In the genomic region with DNA sequence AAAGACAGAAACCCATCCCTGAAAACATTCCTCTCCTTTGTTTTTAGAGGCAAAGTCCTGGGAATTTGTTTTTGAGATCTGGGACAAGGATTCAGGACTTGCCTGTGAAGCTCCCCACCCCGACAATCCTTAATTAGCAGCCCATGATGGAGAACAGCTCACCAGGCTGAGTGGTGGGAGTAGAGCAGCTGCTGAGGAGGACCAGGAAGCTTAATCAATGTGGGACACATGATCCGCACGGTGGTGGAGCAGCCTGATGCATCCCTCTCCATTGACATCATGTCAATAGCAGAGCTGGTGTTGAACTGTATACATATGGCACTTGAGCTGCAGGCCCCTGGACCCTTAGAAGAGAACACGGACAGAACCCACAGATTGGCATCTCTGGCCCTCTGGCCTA, we compare ENCODE assay signal across 33 mouse cellular contexts.
DNase-seq lines count a peak whose midpoint lies in the region; ATAC-seq lines count a peak whose summit lies in the region.
"Had no signal": no experiment of that assay in that cellular context is flagged by ENCODE, and none has a peak within 500 bp of the region (broad histone marks: within the 10 kb centered on the region; RNA-seq: fewer than 3 reads in every experiment).

No protein-coding gene starts in this region.

- 69% methylated on average over 4 of the region's 4 CpGs for WGBS in heart, embryonic 12.5 days
- WGBS in forebrain, embryonic 12.5 days: 84% methylated on average over 4 of the region's 4 CpGs

- no peaks in the 10 kb centered on the region for H3K4me1 ChIP-seq in heart, embryonic 12.5 days (replicated peaks)
- no peaks in the 10 kb centered on the region for H3K4me1 ChIP-seq in forebrain, embryonic 12.5 days
- H3K4me1 ChIP-seq: heart, embryonic 13.5 days; limb, embryonic 15.5 days; liver, embryonic 13.5 days; midbrain, embryonic 10.5 days; midbrain, embryonic 15.5 days; neural tube, embryonic 15.5 days; stomach, embryonic 15.5 days had no signal

- no peak overlapping the region for H3K4me3 ChIP-seq in heart, embryonic 12.5 days
- H3K4me3 ChIP-seq in forebrain, embryonic 12.5 days (replicated peaks): no peak overlapping the region
- H3K4me3 ChIP-seq: erythroblast, embryonic 14.5 days; gastrocnemius, adult 2 months; heart, adult 2 months; heart, embryonic 13.5 days; limb, embryonic 10.5 days; limb, embryonic 15.5 days; liver, embryonic 13.5 days; midbrain, embryonic 10.5 days; midbrain, embryonic 15.5 days; neural tube, embryonic 15.5 days; stomach, embryonic 15.5 days had no signal

- peak; percentile 69 for DNase-seq in heart, adult 11 months
- peak; percentile 15 to 65 for DNase-seq in left cerebral cortex, postnatal 25 days (ENCODE audit: low spot score in 2 of 2)
- DNase-seq in left cerebral cortex, adult 11 months (ENCODE audit: low spot score): no peak
- peak; percentile 59 for DNase-seq in brain, adult 2 months (ENCODE audit: low read depth, low spot score)
- DNase-seq in layer of hippocampus, postnatal 36 days: peak; percentile 27 to 30
- DNase-seq in urinary bladder, adult 2 months (ENCODE audit: low spot score): no peak
- DNase-seq: adrenal gland, postnatal 14 days; cerebellum, adult 18-20 months; cerebellum, postnatal 14 days; forebrain, postnatal 0 days; gastrocnemius, adult 2 months; gastrocnemius, postnatal 36 days; heart, adult 2 months; heart, postnatal 10 days; kidney, postnatal 14 days; liver, embryonic 13.5 days; lung, adult 18-20 months; retina, postnatal 1 day; thymus, postnatal 14 days had no signal

- intact Hi-C loops in left cerebral cortex, postnatal 25 days (cut with DNase I): loop anchor here (1.0 to 10.0 kb wide), 5 partner anchors 115 to 1160 kb away; a partner anchor contains a TSS

- no peaks in the 10 kb centered on the region for H3K36me3 ChIP-seq in heart, embryonic 12.5 days
- H3K36me3 ChIP-seq in forebrain, embryonic 12.5 days (replicated peaks): no peaks in the 10 kb centered on the region
- H3K36me3 ChIP-seq: heart, embryonic 13.5 days; limb, embryonic 10.5 days; limb, embryonic 15.5 days; liver, embryonic 13.5 days; midbrain, embryonic 10.5 days; midbrain, embryonic 15.5 days; neural tube, embryonic 15.5 days; stomach, embryonic 15.5 days had no signal

- no peak overlapping the region for H3K9ac ChIP-seq in heart, embryonic 12.5 days
- no peak overlapping the region for H3K9ac ChIP-seq in forebrain, embryonic 12.5 days
- H3K9ac ChIP-seq: forebrain, postnatal 0 days; heart, embryonic 13.5 days; hindbrain, embryonic 14.5 days; limb, embryonic 15.5 days; liver, embryonic 13.5 days; midbrain, embryonic 15.5 days; neural tube, embryonic 15.5 days; stomach, embryonic 15.5 days had no signal

- no peaks in the 10 kb centered on the region for H3K27me3 ChIP-seq in heart, embryonic 12.5 days (replicated peaks)
- no peaks in the 10 kb centered on the region for H3K27me3 ChIP-seq in forebrain, embryonic 12.5 days
- H3K27me3 ChIP-seq: heart, embryonic 13.5 days; limb, embryonic 15.5 days; liver, embryonic 13.5 days; midbrain, embryonic 15.5 days; neural tube, embryonic 15.5 days; stomach, embryonic 15.5 days had no signal

- no peak for ATAC-seq in heart, embryonic 12.5 days (ENCODE audit: insufficient number of reproducible peaks, low FRiP score)
- ATAC-seq in forebrain, embryonic 12.5 days (ENCODE audit: low FRiP score): no peak
- ATAC-seq: forebrain, postnatal 0 days; intestine, postnatal 0 days; lung, postnatal 0 days; midbrain, embryonic 15.5 days had no signal

- no peak overlapping the region for H3K27ac ChIP-seq in heart, embryonic 12.5 days (ENCODE audit: poor library complexity, severe bottlenecking)
- H3K27ac ChIP-seq in forebrain, embryonic 12.5 days: no peak overlapping the region
- H3K27ac ChIP-seq: gastrocnemius, adult 2 months; heart, adult 2 months; heart, embryonic 13.5 days; hindbrain, embryonic 14.5 days; limb, embryonic 10.5 days; limb, embryonic 15.5 days; liver, embryonic 13.5 days; macrophage; midbrain, embryonic 10.5 days; midbrain, embryonic 15.5 days; neural tube, embryonic 15.5 days; stomach, embryonic 15.5 days had no signal

- no peak overlapping the region for H3K4me2 ChIP-seq in heart, embryonic 12.5 days
- no peak overlapping the region for H3K4me2 ChIP-seq in forebrain, embryonic 12.5 days
- H3K4me2 ChIP-seq: heart, embryonic 13.5 days; hindbrain, embryonic 14.5 days; limb, embryonic 15.5 days; liver, embryonic 13.5 days; midbrain, embryonic 15.5 days; neural tube, embryonic 15.5 days; stomach, embryonic 15.5 days had no signal

- H3K9me3 ChIP-seq in heart, embryonic 12.5 days (replicated peaks): no peaks in the 10 kb centered on the region; the same call in 1 of the 2 replicates
- H3K9me3 ChIP-seq in forebrain, embryonic 12.5 days: no peaks in the 10 kb centered on the region
- H3K9me3 ChIP-seq: limb, embryonic 10.5 days; limb, embryonic 15.5 days; liver, embryonic 13.5 days; midbrain, embryonic 10.5 days; neural tube, embryonic 15.5 days; stomach, embryonic 15.5 days had no signal

Comparison
In these comparisons a context has a peak if more than half of its experiments do, and no peak if none do; other contexts are left out.
1. DNase-seq: peak in heart, adult 11 months (single experiment), left cerebral cortex, postnatal 25 days (2 of 2), brain, adult 2 months (single experiment) and layer of hippocampus, postnatal 36 days (2 of 2); none in left cerebral cortex, adult 11 months (single experiment) and urinary bladder, adult 2 months (single experiment).